Mouse (Mus musculus): ENCODE measurements at regions not wholly inside any gene's neighbourhood (a gene's known extent, or its start where the extent isn't known, plus 50 kb on each side); places are given as distances from the start of the nearest gene placed in this dataset.
A peak's percentile ranks its signal among the peaks of the same experiment; 100 is the strongest.

DNA sequence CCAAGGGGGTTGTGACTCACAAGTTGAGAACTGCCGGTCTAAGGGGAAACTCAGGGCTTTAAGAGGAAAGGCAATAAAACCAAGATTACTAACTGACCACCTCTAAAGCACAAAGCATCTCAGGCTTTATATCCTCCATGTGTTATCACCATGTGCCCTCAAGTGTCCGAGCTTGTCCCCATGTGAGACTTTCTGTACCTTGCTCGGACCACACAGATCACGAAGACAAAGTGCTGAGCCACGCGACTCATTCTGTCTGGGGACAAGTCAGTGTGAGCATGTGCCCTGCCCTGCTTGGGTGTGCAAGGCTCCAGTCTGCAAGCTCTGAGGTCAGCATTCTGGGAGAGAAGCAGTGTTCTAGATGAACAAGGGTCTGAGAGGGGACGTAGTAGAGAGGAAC lies 119.2 kb upstream of the Gm26657 start:
- no peak for DNase-seq (ENCODE audit: extremely low spot score in 1 of 2, low spot score in 1 of 2)

- no peak for DNase-seq (ENCODE audit: extremely low spot score in 1 of 2, low spot score in 1 of 2)
Measured at GRCm38 (mm10) chr4:56619803-56620202, 120.1 kb upstream of the Gm26657 start.

DNA sequence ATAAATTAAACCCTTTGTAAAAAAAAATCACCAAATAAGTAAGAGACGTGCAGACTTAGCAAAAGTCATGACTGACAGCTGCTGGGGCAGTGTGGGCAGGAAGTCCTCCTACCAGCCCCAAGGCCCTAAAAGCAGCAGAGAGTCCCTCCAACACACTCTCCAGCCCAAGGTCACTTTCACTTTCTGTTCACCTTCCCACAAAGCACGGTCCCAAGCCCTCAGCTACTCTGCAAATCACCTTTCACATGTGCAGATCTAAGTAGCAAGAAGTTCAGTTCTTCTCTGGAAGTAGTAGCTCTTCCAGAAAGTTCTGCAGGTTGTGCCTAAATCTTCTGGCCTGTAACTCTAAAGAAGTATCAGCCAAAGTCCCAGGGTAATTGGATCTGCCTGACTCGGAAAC lies 120.8 kb upstream of the Gm26657 start:
- DNase-seq (ENCODE audit: extremely low spot score in 1 of 2, low spot score in 1 of 2), result no peak

DNA sequence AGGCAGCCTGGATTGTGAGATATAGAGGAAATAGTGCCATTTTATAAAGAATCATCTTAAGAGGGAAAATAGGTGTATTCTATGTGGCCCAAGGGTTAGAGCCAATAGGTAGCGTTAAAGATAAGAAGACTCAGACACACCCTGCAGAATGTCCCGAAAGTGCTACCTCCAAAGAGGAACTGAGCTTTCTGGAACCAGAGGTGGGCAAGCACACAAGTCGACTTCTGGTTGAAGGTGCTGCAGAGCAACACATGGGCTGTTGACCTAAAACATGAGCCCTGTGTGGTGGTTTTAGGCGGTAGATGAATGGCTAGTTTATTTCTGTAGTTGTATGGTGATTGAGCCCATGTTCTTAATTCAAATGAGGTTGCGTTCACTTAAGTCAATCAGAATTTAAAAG lies 121.4 kb upstream of the Gm26657 start:
- no peak for DNase-seq (ENCODE audit: extremely low spot score in 1 of 2, low spot score in 1 of 2)

- DNase-seq (ENCODE audit: extremely low spot score in 1 of 2, low spot score in 1 of 2), result peak in 1 of 2 experiments; percentile 15
Measured at GRCm38 (mm10) chr4:56617661-56618360, 122.1 kb upstream of the Gm26657 start.

DNA sequence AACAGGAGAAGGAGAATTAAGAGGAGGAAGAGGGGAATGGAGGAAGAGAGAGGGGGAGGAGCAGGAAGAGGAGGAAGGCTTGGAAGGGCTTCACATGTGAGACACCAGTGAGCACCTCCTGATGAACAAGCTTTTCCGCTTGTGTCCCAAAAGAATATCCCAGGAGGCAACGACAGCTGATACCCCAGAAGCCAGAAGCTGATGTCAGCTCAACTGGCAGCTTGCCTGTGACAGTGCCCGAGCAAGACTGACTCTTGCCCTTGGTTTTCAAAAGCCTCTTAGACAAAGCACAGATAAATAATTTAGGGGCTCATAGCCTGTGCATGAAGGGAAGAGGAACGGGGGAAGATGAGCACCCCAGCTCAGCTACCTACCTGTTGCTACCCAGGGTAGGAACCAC lies 127.5 kb upstream of the Gm26657 start:
- no peak for DNase-seq (ENCODE audit: extremely low spot score in 1 of 2, low spot score in 1 of 2)

GRCm38 (mm10) chr4:56611751-56612150 lies 128.1 kb upstream of the Gm26657 start:
- DNase-seq (ENCODE audit: extremely low spot score in 1 of 2, low spot score in 1 of 2), result no peak

DNA sequence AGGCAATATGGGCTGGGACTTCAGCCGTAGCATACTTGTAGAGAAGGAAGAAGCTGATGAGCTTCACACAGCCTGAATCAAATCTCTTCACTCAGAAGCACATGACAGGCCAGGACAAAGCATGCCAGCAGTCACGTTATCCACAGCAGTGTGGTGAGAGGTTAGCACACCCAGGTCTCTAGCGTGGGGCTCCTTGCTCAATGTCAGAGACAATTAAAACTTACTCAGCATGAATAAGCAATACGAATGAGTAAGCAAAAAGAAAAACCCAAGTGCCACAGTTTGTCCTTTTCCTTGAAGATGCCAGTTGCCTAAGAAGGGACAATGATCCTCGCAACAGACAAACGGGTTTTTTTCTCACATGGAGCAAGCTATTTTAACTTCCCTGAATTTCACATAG lies 129.6 kb upstream of the Gm26657 start:
- no peak for DNase-seq (ENCODE audit: extremely low spot score in 1 of 2, low spot score in 1 of 2)

GRCm38 (mm10) chr4:56608701-56609100 lies 131.2 kb upstream of the Gm26657 start:
- no peak for DNase-seq (ENCODE audit: extremely low spot score in 1 of 2, low spot score in 1 of 2)

- no peak for DNase-seq (ENCODE audit: extremely low spot score in 1 of 2, low spot score in 1 of 2)
Measured at GRCm38 (mm10) chr4:56598398-56598797, 141.5 kb upstream of the Gm26657 start.

DNA sequence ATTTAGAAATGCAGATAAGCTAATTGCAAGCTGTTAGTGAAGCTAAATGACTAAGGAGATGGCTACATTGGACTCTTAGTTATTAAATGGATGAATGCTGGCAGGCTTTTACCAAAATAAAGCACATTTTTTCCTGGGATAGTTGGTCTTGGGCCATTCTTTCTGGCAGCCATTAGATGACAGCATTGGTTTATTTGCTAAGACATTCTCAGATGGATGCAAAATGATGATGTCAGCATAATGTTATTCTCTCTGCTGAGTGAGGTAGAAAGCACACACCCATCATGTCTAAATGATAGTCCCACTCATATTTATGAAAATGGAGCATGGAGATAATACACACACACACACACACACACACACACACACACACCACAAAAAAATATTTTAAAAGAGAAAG lies 141.9 kb upstream of the Gm26657 start:
- no peak for DNase-seq (ENCODE audit: extremely low spot score in 1 of 2, low spot score in 1 of 2)

DNA sequence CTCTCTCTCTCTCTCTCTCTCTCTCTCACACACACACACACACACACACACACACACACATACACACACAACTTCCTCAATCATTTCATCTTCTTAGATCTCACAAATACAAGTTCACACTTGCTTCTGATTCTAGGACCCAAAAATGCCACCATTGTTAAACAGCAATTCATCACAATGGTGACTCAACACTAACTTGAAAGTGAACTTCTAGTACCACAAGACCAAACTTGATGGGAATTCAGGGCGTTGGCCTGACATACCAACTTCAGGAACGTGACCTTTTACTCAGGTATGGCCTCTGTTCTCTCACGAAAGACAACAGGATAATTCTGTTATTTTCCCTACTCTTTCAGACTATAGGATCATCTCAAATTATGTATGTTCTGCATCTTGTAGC lies 157.5 kb upstream of the Gm26657 start:
- DNase-seq (ENCODE audit: extremely low spot score in 1 of 2, low spot score in 1 of 2), result no peak

- no peak for DNase-seq (ENCODE audit: extremely low spot score in 1 of 2, low spot score in 1 of 2)
Measured at GRCm38 (mm10) chr4:56576837-56577548, 162.9 kb upstream of the Gm26657 start.

GRCm38 (mm10) chr4:56552126-56552525 lies 187.7 kb upstream of the Gm26657 start:
- no peak for DNase-seq (ENCODE audit: extremely low spot score in 1 of 2, low spot score in 1 of 2)

GRCm38 (mm10) chr4:56533344-56533985 lies 206.4 kb upstream of the Gm26657 start:
- no peak for DNase-seq (ENCODE audit: extremely low spot score in 1 of 2, low spot score in 1 of 2)

DNA sequence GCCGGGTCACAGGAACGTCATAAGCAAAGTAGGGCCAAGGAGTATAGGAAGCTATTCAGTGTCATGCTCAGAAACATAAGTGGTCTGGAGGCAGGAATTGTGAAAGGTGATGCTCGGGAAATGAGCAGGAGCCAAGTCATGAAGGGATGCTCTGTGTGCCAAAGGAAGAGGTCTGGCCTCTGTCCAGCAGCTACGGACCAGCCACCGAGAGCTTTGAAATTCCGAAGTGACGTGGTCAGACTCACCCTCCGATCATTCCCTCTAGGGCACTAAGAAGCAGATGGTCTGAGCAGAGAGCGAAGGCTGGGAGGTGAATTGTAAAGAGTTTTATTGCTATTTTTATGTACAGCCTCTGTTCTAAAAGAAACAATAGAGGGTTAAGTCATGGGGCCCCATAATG lies 206.9 kb upstream of the Gm26657 start:
- no peak for DNase-seq (ENCODE audit: extremely low spot score in 1 of 2, low spot score in 1 of 2)

DNA sequence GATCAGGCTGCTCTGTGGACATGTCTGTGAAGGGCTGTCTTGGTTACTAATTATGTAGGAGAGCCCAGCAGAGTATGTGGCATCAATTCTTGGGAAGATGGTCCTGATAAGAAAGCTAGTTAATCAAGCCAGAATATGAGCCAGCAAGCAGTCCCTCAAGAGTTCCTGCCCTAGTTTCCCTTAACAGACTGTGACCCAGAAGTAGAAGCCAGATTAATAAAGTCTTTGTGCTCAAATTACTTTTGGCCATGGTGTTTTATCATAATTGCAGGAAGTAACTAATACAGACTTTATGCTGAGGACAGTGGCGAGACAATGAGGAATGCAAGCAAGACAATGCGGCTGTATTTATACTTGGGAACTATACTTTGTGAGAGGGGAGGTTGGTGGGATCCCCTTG lies 211.3 kb upstream of the Gm26657 start:
- DNase-seq (ENCODE audit: extremely low spot score in 1 of 2, low spot score in 1 of 2), result no peak

GRCm38 (mm10) chr4:56524430-56524985 lies 215.4 kb upstream of the Gm26657 start:
- peak in 1 of 2 experiments; percentile 22 for DNase-seq (ENCODE audit: extremely low spot score in 1 of 2, low spot score in 1 of 2)

DNA sequence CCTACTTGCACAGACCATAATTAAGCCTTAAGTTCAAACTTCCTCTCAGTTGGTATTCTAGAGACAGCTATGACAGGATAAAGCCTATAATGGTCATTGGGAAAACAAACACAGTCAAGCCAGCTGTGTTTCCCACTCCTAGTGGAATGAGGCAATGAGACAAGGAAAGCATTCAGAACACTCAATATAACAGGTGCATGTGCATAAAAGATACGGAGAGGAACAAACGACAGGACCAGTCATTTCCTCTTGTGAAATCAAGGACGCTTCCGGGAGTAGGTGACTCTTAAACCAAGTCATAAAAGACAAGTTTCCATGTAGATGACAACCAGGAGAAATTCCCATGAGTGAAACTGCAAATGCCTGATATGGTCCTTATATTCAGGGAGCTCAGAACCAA lies 232.1 kb upstream of the Gm26657 start:
- DNase-seq (ENCODE audit: extremely low spot score in 1 of 2, low spot score in 1 of 2), result no peak

DNA sequence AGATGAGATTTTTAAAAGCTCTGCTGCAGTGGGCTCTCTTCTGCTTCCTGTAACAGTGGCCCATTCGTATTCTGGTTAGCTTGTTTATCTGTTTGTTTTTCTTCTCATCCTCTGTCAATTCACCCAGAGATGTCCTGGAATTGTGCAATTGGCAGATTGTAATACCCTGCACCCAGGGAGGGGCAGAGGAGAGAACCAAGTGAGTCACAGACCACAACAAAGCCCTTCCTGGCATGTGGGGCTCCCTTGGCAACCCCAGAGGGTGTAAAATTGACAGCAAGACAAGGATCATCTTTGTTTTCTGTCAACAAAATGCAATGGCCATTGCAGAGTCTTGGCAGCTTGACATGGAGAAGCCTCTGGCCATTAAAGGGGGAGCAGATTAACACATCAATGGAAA lies 233.1 kb upstream of the Gm26657 start:
- DNase-seq (ENCODE audit: extremely low spot score in 1 of 2, low spot score in 1 of 2), result no peak

GRCm38 (mm10) chr4:56506067-56506466 lies 233.8 kb upstream of the Gm26657 start:
- no peak for DNase-seq (ENCODE audit: extremely low spot score in 1 of 2, low spot score in 1 of 2)
